Mouse (Mus musculus) heart, postnatal 0 days (tissue): ENCODE data around the gene Id3. TPM values are rescaled to one million over a fixed set of nuclear protein-coding genes. Genes with fewer than 3 reads are reported as not detected.

Source experiments
- ATAC-seq: fragments of 200-750 bp; cut with Nextera tagmentation; 2 replicates; pipeline ENCODE4 v1.8.0; 2017; ENCODE audit warnings: low read depth, moderate number of reproducible peaks, moderate library complexity; ENCODE audit not compliant: insufficient read depth
- DNase-seq: peaks from one replicate; pipeline ENCODE4 v3.0.0-alpha.2; 2016; ENCODE audit warnings: low spot score
- H3K27ac ChIP-seq: fragments of 300-500 bp; sonication (generic); 2 replicates; pipeline ENCODE4 v1.5.1; 2014; ENCODE audit warnings: low read depth, mild to moderate bottlenecking
- H3K27me3 ChIP-seq: fragments of 300-500 bp; sonication (generic); 2 replicates; pipeline ENCODE4 v1.6.1; 2014; ENCODE audit warnings: low read length, mixed read lengths; ENCODE audit not compliant: control insufficient read depth, insufficient read depth
- H3K36me3 ChIP-seq: fragments of 300-500 bp; sonication (generic); replicated peaks from 2 replicates; pipeline ENCODE4 v1.6.1; 2014; ENCODE audit warnings: low read length, mixed read lengths; ENCODE audit not compliant: control insufficient read depth, insufficient read depth
- H3K4me1 ChIP-seq: fragments of 300-500 bp; sonication (generic); 2 replicates; pipeline ENCODE4 v1.6.1; 2014; ENCODE audit warnings: antibody characterized with exemption; ENCODE audit not compliant: control insufficient read depth, insufficient read depth
- H3K4me2 ChIP-seq: fragments of 300-500 bp; sonication (generic); 2 replicates; pipeline ENCODE4 v1.6.1; 2014; ENCODE audit warnings: low read depth, mild to moderate bottlenecking, low read length, moderate library complexity
- H3K4me3 ChIP-seq: fragments of 300-500 bp; sonication (generic); 2 replicates; pipeline ENCODE4 v1.5.1; 2014; ENCODE audit warnings: low read depth, low read length
- H3K9ac ChIP-seq: fragments of 300-500 bp; sonication (generic); replicated peaks from 2 replicates; pipeline ENCODE4 v1.6.1; 2014; ENCODE audit warnings: low read depth, low read length, mixed read lengths
- H3K9me3 ChIP-seq: fragments of 300-500 bp; sonication (generic); replicated peaks from 2 replicates; pipeline ENCODE4 v1.6.1; 2016; ENCODE audit warnings: low read length; ENCODE audit not compliant: control insufficient read depth
- CTCF ChIP-seq: IDR thresholded peaks from 2 replicates; pipeline ENCODE4 v1.5.1; 2016; ENCODE audit warnings: antibody characterized with exemption, control low read depth, low read depth
- EP300 ChIP-seq: IDR thresholded peaks from 2 replicates; pipeline ENCODE4 v1.6.1; 2016; ENCODE audit warnings: antibody characterized with exemption, low read depth
- WGBS: fragments of 180-500 bp; shearing (Covaris S2); extraction: QIAGEN DNeasy Blood & Tissue Kit; methylation state at CpG from one replicate; pipeline ENCODE4 v1.1.7; 2014; 5-methylcytosine and 5-hydroxymethylcytosine counted together
- polyA plus RNA-seq: library from polyadenylated mRNA; unstranded; fragments of >200 nt; fragmentation: Nextera tagmentation; extraction: Ambion mirVana; gene quantifications from 2 replicates; pipeline ENCODE4 v1.2.1, GENCODE M21; 2015
- total RNA-seq: library from RNA; depleted of rRNA; stranded (reverse); fragments of >200 nt; gene quantifications from 2 replicates; pipeline ENCODE4 v1.2.3, GENCODE M21; 2014; ENCODE audit warnings: low replicate concordance

Gene Id3
- total and polyA plus RNA-seq, 2 experiments from 2014 or later, result 169 to 259 TPM

DNA sequence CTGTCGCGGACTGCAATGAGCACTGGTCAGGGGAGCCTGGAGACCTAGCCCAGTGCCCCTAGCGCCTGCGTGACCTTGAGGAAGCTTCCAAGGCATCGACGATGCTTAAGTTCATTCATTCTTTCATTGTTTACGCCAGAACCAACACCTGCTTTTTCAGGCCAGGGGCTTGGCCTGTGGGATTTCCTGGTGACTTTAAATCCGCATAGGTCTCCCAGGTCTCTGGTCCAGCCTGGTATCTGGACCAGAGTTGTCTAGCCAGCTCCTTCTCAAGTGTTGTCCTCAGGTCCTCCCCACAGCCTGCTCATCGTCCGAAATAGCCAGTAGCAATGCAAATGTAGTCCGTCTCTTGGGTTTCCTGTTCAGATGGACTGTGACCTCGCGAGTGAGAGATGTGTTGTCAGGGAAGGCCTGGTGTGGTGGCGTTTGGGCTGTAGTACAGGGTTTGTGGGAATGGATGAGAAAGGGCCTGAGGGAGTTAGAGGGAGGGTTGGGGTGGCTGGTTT, 30.0 kb downstream of the Id3 start:
- H3K9me3 ChIP-seq, result no peaks in the 10 kb centered on the region
- H3K4me3 ChIP-seq, result peak overlapping the region; percentile 84
- WGBS, result 10% methylated on average over 14 of the region's 14 CpGs
- H3K36me3 ChIP-seq, result no peaks in the 10 kb centered on the region
- no peak for ATAC-seq
- no peak for DNase-seq
- TF ChIP-seq EP300 (no peak), CTCF (no peak)
- peaks cover 17% of the 10 kb centered on the region for H3K4me1 ChIP-seq
- H3K4me2 ChIP-seq, result peak overlapping the region; percentile 100
- H3K9ac ChIP-seq, result peak overlapping the region; percentile 60
- H3K27me3 ChIP-seq, result no peaks in the 10 kb centered on the region
- peak overlapping the region; percentile 5; the same call in 1 of the 2 replicates for H3K27ac ChIP-seq

DNA sequence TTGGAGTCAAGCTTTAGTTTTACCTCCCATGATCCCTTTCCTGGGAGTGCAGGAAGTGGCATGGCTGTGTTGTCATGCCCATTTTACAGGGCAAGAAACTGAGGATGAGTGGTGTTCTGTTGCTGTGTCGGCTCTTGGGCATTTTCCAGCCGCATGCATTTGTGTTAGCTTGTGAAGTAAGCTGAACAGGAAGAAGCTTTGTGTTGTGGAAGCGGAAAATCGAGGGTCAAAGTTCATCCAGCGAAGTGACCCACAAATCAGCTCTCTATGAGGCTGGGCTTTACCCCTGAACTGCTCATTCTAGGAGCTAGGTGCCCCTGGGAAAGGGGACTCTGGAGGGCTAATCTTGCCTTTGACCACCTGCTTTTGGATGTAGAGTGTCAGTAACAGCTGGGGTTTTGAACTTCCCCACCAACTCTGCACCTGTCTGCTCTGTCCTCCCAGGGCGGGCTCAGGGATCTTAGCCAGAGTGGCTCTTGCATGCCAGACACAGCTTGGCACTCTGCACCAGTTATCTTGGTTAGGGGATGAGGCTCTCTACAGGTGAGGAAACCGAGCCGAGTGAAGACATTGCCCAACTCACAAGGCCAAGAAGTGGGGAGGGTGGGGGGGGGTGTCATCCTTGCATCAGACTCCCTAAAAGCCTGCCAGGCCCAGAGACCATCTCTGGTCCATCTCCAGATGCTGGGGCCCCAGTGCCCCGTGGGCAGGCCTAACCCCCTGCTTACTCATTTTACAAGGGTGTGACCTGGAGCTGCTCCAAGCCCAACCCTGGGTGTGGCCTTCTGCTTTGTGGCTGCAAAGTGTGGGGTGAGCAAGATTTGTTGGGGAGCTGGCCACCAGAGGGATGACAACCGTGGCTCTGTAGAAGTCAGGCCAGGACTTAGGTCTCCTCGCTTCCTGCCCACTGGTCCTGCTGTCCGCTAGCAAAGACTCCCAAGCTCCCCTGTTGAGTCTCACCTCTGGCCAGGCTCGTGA, 31.2 kb downstream of the Id3 start:
- ATAC-seq, result no peak
- 62% methylated on average over 13 of the region's 13 CpGs for WGBS
- peaks cover 17% of the 10 kb centered on the region for H3K4me1 ChIP-seq
- TF ChIP-seq CTCF (no peak), EP300 (no peak)
- H3K9me3 ChIP-seq, result no peaks in the 10 kb centered on the region
- no peak for DNase-seq
- no peak overlapping the region for H3K9ac ChIP-seq
- no peak overlapping the region for H3K27ac ChIP-seq
- H3K4me3 ChIP-seq, result no peak overlapping the region
- no peaks in the 10 kb centered on the region for H3K27me3 ChIP-seq
- no peaks in the 10 kb centered on the region for H3K36me3 ChIP-seq
- H3K4me2 ChIP-seq, result peak overlapping the region; percentile 100; the same call in 1 of the 2 replicates

DNA sequence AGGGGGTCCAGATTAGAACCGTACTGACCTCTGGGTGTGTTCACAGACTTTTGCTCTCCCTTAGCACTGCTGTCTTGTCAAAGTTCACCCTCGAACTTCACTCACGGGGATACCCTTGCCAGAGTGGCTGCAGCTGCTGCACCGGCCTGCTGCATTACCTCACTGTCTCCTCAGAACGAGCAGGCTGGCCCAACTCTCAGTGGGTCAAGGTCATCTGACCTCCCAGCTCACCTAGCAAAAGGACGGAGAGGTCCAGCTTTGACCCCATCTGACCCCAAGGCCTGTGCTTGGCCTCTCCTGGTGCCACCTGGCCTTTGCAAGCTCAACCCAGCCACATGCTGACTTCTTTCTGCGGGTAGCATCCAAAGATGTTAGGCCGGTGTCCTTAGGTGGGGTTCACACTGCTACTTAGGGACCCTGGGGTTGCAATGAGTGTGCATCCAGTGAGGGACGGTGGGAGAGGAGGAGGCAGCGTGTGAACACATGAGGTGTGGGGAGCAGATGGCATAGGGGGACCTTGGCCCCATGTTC, 32.8 kb downstream of the Id3 start:
- Histone ChIP-seq H3K4me2 (no peak overlapping the region), H3K4me1 (peaks cover 20% of the 10 kb centered on the region), H3K9ac (no peak overlapping the region), H3K27ac (no peak overlapping the region; the same call in 1 of the 2 replicates), H3K27me3 (no peaks in the 10 kb centered on the region), H3K4me3 (no peak overlapping the region), H3K9me3 (no peaks in the 10 kb centered on the region), H3K36me3 (no peaks in the 10 kb centered on the region)
- no peak for TF ChIP-seq EP300
- no peak for TF ChIP-seq CTCF
- ATAC-seq, result no peak
- WGBS, result 70% methylated on average over 10 of the region's 10 CpGs
- DNase-seq, result no peak

DNA sequence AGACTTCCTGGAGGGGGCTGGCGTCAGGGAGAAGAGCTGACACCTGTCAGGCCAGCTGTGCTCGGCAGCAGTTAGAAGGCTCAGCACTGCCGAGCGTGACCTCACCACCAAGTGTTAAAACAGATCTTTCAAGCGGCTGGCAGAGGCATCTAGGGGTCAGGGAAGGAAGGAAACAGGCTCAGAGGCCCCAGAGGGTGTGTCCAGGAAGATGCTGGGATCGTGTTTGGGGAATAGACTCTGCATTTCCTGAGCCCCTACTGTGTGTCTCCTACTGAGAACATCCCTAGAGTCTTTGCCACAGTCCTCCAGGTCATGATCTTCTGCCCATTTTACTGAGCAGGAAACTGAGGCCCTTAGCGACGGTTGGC, 33.9 kb downstream of the Id3 start:
- TF ChIP-seq EP300 (no peak), CTCF (no peak)
- no peaks in the 10 kb centered on the region for H3K27me3 ChIP-seq
- 37% methylated on average over 8 of the region's 8 CpGs for WGBS
- peaks cover 20% of the 10 kb centered on the region for H3K4me1 ChIP-seq
- H3K27ac ChIP-seq, result peak overlapping the region; percentile 40; the same call in 1 of the 2 replicates
- no peak overlapping the region for H3K4me3 ChIP-seq
- H3K9me3 ChIP-seq, result no peaks in the 10 kb centered on the region
- H3K36me3 ChIP-seq, result no peaks in the 10 kb centered on the region
- H3K9ac ChIP-seq, result no peak overlapping the region
- ATAC-seq (no peak), DNase-seq (no peak)
- H3K4me2 ChIP-seq, result peak overlapping the region; percentile 8; the same call in 1 of the 2 replicates

DNA sequence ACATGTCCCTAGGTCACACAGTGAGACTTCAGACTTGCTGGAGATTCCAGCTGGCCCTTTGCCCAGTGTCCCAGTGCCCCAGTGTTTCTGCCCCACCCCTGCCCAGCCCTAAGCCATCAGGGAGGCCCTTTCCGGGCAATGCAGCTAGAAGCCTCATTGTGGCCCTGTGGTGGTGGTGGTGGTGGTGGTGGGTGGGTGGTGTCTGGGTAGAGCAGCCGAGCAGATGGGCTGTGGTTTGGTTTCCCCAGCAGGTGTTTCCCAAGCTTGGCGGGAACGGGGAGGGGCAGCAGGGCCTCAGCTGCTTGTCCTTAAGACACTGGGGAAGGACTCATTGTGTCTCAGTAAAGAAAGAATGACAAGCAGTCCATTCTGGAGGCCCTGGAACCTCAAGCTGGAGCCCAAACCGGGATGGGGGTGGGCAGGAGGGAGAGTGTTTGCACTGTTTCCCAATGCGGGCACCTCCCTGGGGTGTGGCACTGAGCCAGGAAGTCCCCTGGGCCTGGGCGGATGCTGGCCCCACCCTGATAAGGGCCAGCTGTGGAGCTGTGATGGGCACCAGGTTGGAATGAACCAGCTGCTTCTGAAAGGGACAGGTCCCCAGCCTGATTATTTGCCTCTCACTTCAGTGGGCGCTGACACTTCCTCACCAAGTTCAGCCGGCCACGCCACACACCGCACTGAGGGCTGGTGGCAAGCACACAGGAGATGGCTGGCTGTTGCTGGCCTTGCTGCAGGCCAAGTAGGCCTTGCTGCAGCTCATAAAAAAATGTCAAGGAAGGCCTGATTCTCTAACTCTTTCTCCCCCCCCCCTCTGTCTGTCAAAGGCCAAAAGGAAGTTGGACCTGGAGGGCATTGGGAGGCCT, 34.5 kb downstream of the Id3 start:
- DNase-seq, result no peak
- peaks cover 20% of the 10 kb centered on the region for H3K4me1 ChIP-seq
- no peak overlapping the region for H3K4me3 ChIP-seq
- H3K9ac ChIP-seq, result no peak overlapping the region
- TF ChIP-seq EP300 (no peak), CTCF (no peak)
- 39% methylated on average over 11 of the region's 11 CpGs for WGBS
- peak overlapping the region; percentile 8; the same call in 1 of the 2 replicates for H3K4me2 ChIP-seq
- ATAC-seq, result 0 out of 2 replicates have a peak, but pooled peaks have one; percentile 21
- no peaks in the 10 kb centered on the region for H3K9me3 ChIP-seq
- H3K36me3 ChIP-seq, result no peaks in the 10 kb centered on the region
- H3K27ac ChIP-seq, result peak overlapping the region; percentile 37
- no peaks in the 10 kb centered on the region for H3K27me3 ChIP-seq
